Mouse (Mus musculus) MEL (cell line): ENCODE data around the gene Cdkn1b.

Experiments
- HCFC1 ChIP-seq: IDR thresholded peaks from 2 replicates; pipeline ENCODE4 v1.6.1; 2012; ENCODE audit warnings: low read depth, mild to moderate bottlenecking, inconsistent platforms, low read length, improper control_type of control experiment, moderate library complexity
- POLR2A ChIP-seq, 2 experiments: IDR thresholded peaks; 2 replicates each; pipeline ENCODE4 v1.6.1; 2011 to 2012; ENCODE audit warnings: low read length in 2 of 2, mild to moderate bottlenecking in 2 of 2, control low read depth in 1 of 2, improper control_type of control experiment in 1 of 2, low read depth in 1 of 2, moderate library complexity in 1 of 2; ENCODE audit not compliant: control insufficient read depth in 1 of 2, insufficient read depth in 1 of 2, poor library complexity in 1 of 2
- UBTF ChIP-seq: IDR thresholded peaks from 2 replicates; pipeline ENCODE4 v1.6.1; 2012; ENCODE audit warnings: low read depth, mild to moderate bottlenecking, inconsistent platforms, low read length, improper control_type of control experiment, moderate library complexity, borderline replicate concordance; ENCODE audit not compliant: insufficient read depth

DNA sequence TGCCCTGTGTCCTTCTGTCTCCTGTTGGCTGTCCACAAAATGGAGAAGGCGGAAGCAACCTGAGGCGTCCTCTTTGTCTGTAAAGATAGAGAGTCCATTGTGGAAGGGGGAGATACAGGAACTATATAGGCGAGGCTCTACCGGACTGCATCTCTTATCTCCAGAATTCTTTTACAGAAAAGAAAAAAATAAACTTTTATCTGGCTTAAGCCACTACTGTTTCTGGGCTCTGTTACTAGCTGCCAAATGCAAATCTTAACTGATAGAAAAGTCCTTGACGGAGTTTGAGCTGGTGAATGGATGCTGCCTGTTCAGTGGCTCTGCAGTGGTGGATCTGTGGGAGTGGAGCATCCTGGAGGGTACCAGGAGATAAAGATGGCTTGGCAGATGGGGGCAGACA lies 31.2 kb downstream of the Cdkn1b start:
- TF ChIP-seq HCFC1 (peak; percentile 17; the same call in 1 of the 2 replicates), POLR2A (IDR thresholded peaks at IDR 0.05; ENCODE audit: control insufficient read depth in 1 of 2, insufficient read depth in 1 of 2, low read depth in 1 of 2, low read length in 2 of 2, poor library complexity in 1 of 2) (peak in 1 of 2 experiments; percentile 39; a peak in 1 of 4 replicates), UBTF (no peak)
